Mouse (Mus musculus) ES-Bruce4 (cell line): ENCODE measurements around the gene Slc2a8.

Source experiments
- CTCF ChIP-seq: IDR thresholded peaks from one replicate; pipeline ENCODE4 v1.8.1; 2011; ENCODE audit warnings: low read depth, low read length
- EP300 ChIP-seq: IDR thresholded peaks from 2 replicates; pipeline ENCODE4 v1.6.1; 2011; ENCODE audit warnings: low read depth, low read length; ENCODE audit not compliant: insufficient read depth
- POLR2A ChIP-seq: IDR thresholded peaks from one replicate; pipeline ENCODE4 v1.8.1; 2011; ENCODE audit warnings: low read length; ENCODE audit not compliant: insufficient read depth

- TF ChIP-seq EP300 (no peak), POLR2A (no peak), CTCF (no peak)
Measured at GRCm38 (mm10) chr2:32964659-32965457, 17.0 kb downstream of the Slc2a8 start.
